Mouse (Mus musculus) brain, embryonic 14.5 days (tissue): ENCODE data around the gene Ppm1b.

Experiments
- CTCF ChIP-seq: fragments of 200-500 bp; IDR thresholded peaks from 2 replicates; pipeline ENCODE4 v1.5.1; 2012; ENCODE audit warnings: inconsistent platforms, mild to moderate bottlenecking, moderate library complexity, borderline replicate concordance; ENCODE audit not compliant: insufficient read depth, insufficient read length; ENCODE audit errors: extremely low read depth
- POLR2A ChIP-seq: fragments of 200-500 bp; IDR thresholded peaks from 2 replicates; pipeline ENCODE4 v1.6.1; 2012; ENCODE audit warnings: mild to moderate bottlenecking, inconsistent platforms, borderline replicate concordance; ENCODE audit not compliant: poor library complexity, insufficient read depth, insufficient read length, severe bottlenecking; ENCODE audit errors: extremely low read depth

DNA sequence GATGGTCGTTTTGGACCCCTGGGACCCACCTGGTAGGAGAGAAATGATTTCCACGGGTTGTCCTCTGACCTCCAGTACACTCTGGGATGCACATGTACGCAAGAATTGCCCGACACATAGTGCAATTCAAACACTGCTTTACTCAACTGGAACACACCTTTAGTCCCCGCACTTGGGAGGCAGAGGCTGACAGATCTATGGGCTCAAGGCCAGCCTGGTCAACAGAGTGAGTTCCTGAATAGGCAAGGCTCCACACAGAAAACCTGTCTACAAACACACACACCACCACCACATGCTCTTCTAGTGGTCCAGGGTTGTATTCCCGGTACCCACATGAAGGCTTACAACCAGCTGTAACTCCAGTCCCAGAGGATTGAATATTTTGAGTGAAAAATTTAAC is 68.6 kb downstream of the Ppm1b start:
- TF ChIP-seq CTCF (no peak), POLR2A (no peak)
